Mouse (Mus musculus) cerebellum, postnatal 10 days (tissue): ENCODE results near the gene Hipk2.

Experiments used
- DNase-seq, 2 experiments: peaks; one replicate each; pipeline ENCODE4 v3.0.0; 2021; ENCODE audit warnings: mixed read lengths in 2 of 2

Gene Hipk2

DNA sequence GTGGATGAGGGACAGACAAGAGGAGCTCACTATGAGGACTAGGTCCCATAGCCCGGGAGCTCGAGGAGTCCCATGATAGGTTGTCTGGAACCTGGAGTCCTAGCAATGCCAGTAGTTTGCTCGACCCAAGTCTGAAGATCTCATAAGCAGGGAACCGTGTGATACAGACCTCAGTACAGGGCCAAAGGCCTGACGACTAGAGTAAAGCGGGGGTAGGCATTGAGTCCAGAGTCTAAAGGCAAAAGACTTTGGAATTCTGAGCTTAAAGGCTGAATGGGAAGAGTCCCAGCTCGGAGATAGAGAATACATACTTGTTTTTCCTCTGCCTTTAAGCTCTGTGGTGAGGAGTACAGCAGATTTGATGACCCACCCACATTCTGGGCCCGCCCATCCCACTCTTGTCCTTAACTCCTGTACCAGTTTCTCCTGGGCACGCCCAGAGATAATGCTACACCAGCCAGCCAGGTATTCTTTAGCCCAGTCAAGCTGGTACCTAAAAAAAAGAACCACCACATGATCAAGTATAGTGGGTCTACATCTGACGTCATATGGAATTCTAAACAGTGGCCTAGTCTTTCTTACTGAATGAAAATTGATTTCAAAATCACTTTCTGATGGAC, 27.0 kb upstream of the Hipk2 start:
- no peak for DNase-seq

DNA sequence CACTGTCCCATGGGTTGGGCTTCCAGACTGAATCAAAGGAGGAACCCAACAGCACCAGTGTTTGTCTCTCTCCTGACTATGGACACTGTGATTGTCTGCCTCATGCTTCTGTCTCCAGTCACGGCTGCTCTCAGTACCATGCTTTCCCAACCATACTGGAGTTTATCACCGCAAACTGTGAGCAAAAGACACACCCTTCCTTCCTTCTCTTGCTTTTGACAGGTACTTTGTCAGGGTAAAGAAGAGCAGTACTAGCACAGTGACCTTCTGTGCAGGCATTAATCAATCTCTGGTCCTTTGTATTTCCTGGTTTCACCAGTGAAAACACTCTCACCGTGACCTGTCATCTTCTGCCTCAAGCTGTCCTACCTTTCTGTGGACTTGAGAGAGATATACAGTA, 25.7 kb upstream of the Hipk2 start:
- DNase-seq: no peak

GRCm38 (mm10) chr6:38901152-38901551, 25.2 kb upstream of the Hipk2 start:
- no peak for DNase-seq

DNA sequence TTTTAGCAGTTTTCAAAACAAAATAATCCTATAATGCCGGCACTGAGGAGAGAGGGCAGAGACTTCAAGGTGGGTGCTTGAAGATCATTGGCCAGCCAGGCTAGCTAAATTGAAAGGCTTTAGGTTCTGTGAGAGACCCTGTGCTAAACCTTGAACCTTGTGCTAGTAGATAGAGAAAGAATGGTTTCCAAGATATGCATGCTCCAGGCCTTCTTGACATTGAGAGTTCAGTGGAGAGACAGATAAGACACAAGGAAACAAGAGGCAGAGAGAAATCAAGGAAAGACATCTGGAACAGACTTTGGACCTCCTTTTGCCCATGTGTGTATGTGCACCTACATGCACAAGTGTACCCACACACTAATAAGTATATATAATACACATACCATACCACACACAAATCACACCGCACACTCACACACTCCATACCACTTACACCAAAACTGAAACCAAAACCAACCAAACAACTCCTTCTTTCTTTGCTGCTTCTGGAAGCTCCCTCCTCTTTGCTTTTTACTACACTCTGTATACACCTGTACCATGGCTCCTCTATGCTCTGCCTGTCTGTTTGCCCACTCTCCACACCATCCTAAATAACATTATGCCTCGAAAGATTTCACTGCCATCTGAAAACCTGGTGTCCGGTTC, 24.6 kb upstream of the Hipk2 start:
- DNase-seq: no peak

- no peak for DNase-seq
Observed at GRCm38 (mm10) chr6:38900073-38900472, 24.1 kb upstream of the Hipk2 start.

- DNase-seq: no peak
Observed at GRCm38 (mm10) chr6:38893615-38894014, 17.6 kb upstream of the Hipk2 start.

DNA sequence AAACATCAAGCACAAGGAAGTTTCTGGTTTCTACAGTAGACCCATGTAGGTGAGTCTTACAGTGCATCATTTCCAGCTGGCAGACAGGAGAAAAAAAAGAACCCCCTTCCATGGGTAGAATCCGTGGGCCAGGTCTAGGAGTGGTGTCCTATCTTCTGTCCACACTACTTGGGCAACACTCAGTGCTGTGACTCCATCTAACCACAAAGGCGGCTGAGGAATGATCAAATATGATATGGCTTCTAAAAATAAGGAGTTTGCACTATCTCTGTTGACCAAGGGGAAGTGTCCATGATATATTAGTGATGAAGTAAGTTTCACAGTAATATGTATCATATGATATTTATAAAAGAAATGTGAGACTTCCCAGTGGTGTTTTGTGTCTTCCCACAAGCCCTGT, 16.1 kb upstream of the Hipk2 start:
- no peak for DNase-seq

- DNase-seq: no peak
Observed at GRCm38 (mm10) chr6:38889156-38889555, 13.2 kb upstream of the Hipk2 start.

DNA sequence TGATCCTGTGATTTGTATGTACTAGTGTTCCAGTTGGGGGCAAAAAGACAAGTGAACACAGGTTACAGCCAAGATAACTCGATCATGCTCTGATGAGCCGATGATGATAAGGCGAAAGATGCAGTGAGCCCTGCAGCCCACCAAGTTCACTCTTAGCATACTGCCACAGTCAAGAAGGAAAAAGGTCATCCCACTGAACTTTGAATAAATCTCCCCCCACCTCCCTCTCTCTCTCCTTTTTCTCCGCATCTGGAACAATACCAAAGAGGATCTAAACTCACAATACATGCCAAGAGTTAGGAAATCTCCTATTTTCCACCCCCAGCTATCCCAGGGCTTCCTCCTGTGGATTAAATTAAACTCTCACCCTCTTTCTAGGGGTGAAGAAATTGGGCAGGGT, 11.5 kb upstream of the Hipk2 start:
- DNase-seq: no peak

- DNase-seq: no peak
Observed at GRCm38 (mm10) chr6:38885132-38885531, 9.2 kb upstream of the Hipk2 start.

GRCm38 (mm10) chr6:38884482-38884881, 8.5 kb upstream of the Hipk2 start:
- no peak for DNase-seq

DNA sequence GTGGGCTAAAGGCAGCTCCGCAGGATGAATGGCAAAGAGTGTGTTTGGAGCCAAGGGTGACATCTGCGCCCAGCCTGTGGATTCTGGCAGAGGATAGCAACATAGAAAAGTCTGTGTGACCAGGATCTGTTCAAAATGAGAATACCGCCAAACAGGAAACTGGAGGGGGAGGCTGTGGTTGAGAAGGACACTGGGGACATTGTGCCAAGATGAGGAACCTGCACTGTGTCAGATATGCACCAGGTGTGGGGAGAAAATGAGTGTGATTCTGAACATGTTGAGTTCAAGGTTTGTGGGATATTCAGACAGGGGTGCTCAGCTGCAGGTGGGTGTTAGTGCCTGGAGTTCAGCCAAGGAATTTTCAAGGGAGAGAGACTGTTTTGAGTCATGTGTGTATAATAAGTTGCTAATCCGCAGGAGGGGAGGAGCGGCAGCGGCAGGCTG, 6.8 kb upstream of the Hipk2 start:
- peak; percentile 69 to 80 for DNase-seq

DNA sequence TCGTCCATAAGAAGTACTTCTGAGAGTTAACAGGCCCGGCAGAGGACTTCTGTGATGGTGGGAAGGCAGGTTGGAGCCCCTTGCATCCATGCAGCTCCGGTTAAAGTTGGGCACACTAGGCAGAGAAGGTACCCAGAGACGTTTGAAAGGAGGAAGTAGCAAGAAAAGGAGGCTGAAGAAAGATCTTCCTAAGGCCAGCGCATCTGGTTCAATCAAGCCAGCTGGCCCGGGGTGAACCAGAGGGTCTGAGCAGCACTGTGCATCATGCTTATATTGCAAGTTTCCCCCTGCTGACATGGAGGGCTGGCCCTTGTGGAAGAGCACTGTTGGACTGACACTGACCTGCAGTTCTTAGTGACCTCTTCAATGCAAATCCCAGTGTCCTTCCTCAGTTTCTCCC, 6.0 kb upstream of the Hipk2 start:
- no peak for DNase-seq

GRCm38 (mm10) chr6:38881468-38881867, 5.5 kb upstream of the Hipk2 start:
- DNase-seq: no peak

DNA sequence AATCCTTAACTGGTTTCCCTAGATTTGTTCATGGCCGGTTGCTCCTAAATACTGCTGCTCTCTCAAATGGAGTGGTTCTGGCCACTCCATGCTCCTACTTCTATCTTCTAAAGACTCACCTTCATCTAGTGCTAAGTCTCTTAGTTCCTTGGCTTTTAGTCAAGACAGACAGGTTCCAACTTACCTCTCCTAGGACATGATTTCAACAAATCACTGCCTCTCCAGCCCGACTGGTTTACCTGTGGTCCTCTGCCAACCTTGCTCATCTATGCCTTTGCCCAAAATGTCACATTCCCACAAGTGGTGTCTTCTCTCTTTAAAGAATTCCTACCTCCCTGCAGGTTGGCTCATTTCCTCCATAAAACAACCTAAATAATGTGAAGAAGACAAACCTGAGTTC, 1.7 kb upstream of the Hipk2 start:
- no peak for DNase-seq

- DNase-seq: peak; percentile 77 to 79
Observed at GRCm38 (mm10) chr6:38875258-38876070, 501 bp downstream of the Hipk2 start, which contains the start of gene Tbxas1. Gene Tbxas1 (plus strand): TSS chr6:38875404.

DNA sequence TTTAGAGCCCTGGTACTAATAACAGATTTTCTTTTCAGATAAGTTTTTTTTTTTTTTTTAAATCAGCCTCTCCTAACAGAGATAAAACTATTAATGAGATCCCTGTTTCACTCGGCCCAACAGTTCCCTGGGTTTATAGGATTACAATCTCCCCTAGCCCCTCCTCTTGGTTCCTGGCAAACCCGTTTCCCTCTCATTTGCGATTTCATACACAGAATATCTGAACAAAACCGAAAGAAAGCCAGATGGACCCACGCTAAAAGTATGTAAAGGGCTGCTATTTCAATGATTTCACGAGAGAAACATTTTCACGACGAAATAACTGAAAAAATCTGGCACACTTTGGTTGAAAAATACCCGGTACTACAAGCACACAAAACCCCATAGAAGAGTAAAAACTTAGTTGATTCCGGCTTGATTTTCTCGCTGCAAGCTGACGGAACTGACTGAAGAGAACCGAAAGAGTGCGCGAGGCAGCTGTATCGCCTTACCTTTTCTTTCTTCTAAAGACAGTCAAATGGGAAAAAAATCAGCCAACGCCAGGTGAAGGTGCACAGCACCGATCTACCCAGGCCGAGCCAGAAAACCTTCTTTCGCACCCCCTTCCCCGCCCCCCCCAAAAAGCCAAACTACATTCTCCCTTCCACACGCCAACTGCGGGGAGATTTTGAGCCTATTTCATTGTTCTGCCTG, 1.3 kb downstream of the Hipk2 start:
- peak; percentile 27 to 45 for DNase-seq

DNA sequence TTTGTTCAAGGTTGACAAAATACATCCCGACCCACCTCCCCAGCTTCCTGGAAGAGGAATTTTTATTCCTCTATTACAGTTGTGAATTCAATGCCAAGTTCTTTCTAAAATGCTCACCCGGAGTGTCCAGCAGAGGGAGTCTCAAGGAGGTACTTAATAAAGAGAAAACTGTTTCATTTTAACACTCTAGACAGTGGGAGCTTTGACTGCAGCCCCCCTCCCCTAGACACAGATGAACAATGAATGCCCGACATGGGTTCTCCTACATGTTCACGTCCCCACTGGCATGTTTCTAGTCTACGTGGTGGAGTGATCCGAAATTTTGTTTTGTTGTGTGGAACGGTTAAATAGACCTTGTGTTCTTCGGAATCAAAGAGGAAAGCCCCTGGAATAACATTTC, 1.9 kb downstream of the Hipk2 start:
- peak; percentile 80 to 84 for DNase-seq

DNA sequence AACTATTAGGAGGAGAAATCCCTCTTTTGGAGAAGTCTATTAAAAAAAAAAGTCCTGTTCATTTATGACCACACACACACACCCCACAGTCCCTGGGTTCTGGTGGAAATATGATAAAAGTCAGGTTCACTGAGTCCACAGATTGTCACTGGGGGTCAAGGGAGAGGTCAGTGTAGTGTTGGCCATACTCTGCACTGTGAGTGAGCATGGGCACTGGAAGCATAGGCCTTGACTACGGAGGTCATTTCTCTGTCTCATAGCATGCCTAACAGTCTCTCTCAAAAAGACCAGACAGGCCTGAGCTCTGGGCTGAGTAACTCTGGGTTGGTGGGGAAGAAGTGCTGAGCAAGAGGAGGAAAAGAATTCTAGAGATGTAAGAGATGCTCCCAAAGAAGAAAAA, 2.6 kb downstream of the Hipk2 start:
- no peak for DNase-seq

DNA sequence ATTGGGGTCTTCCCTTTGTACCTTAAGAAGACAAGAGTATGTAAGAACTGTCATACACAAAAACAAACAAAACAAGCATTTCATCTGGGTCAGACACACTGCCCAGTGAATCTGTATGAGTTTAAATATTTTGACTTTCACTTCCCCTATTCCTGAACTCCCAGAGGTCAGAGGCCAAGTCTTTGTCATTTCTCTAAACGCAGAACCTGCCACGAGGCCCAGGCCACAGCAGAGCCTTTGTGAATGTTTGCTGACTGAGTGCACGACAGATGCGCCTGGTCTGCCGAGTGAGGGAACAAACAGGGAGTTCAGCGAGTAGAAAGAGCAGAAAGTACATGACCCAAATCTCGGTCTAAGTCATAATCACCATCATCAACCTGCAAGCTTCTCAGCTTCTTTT, 4.9 kb downstream of the Hipk2 start:
- no peak for DNase-seq

DNA sequence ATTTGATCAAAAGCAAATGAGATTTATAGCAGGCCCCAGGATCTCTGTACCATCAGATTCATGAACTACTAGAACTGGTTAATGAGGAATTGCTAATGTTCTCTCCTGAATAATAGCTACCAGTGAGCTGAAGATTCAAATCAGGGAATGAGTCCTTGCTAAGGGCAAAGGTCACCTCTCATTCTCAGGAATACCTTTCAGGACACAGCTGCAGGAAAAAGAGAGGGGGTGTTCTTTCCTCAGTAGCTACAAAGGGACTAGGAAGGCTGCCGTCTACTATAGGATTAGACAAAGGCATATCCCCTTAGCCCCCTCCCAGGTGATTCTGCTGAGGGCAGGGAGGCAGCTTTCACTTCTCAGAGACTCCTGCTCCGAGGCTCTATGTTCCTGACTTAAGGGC, 5.9 kb downstream of the Hipk2 start:
- DNase-seq: no peak

DNA sequence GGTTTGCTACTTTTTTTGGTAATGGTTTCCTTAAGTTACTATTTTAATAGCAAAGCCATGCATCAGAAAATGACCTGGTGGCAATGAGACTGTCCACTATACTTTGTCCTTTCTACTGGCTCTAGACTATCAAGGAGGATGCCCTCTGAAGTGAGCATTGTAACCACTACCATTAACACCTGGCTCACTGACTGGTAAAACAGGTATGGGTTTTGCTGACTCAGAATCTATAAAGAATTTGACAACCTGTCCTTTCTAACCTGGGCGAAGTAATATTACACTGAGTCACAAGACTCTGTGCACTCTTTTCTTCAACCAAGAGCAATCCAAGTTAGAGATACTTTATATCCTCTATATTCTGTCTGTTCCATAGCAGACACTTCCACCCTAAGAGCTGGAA, 7.0 kb downstream of the Hipk2 start:
- no peak for DNase-seq

DNA sequence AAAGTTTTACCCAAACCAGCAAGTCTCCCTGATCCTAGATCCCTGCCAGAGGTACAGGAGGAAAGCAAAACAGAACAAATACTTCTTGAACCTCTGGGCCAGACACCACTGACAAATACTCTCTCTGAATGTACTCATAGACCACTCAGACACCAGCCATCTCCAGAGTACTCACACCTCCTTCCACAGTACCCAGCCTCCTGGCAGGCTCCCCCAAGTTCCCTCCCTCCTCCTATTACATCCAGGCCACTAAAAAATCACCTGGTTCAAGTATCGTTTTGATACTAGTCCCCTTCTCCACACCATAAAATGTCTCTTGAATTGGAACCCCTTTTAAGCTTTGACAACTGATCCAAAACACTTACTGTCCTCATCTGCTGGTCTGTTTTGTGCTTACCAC, 8.7 kb downstream of the Hipk2 start:
- DNase-seq: no peak
